Mouse (Mus musculus): ENCODE measurements around the gene Sectm1b. TPM values are rescaled to one million over a fixed set of nuclear protein-coding genes. Genes with fewer than 3 reads are reported as not detected.
"Not testable (repeated sequence)": the region's sequence is repeated elsewhere in the genome, so short reads cannot be mapped to it uniquely, and the experiment has no call there.

Sectm1b gene
- polyA plus RNA-seq, 1 experiment from 2014 or later: not detected

- Histone ChIP-seq H3K27me3 (ENCODE audit: control insufficient read depth, insufficient read depth, low read length) (no peaks in the 10 kb centered on the region), H3K36me3 (ENCODE audit: control insufficient read depth, insufficient read depth, low read length) (no peaks in the 10 kb centered on the region), H3K4me2 (ENCODE audit: low read depth, low read length) (no peak overlapping the region), H3K9me3 (ENCODE audit: control insufficient read depth, low read length) (no peaks in the 10 kb centered on the region), H3K4me1 (ENCODE audit: control insufficient read depth, insufficient read depth, low read length) (no peaks in the 10 kb centered on the region), H3K9ac (replicated peaks; ENCODE audit: low read depth, low read length) (no peak overlapping the region), H3K27ac (ENCODE audit: low read depth, low read length) (no peak overlapping the region), H3K4me3 (ENCODE audit: low read depth, low read length) (no peak overlapping the region)
- no peak for ATAC-seq (ENCODE audit: low read depth)
- 42% methylated on average over 1 of the region's 1 CpGs for WGBS
Observed at GRCm38 (mm10) chr11:121045286-121045685, 18.1 kb downstream of the Sectm1b start.

DNA sequence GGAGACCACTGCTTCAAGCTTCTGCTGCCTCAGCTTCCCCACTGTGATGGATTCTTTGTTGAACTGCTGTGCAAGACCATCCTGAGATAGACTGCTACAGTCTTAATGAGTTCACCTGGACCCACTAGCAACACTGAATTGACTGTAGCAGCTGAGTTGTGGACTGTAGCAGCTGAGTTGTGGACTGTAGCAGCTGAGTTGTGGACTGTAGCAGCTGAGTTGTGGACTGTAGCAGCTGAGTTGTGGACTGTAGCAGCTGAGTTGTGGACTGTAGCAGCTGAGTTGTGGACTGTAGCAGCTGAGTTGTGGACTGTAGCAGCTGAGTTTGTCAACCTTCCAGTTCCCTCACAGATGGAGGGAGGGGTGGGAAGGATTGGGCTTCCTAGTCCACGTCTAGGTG, 20.3 kb downstream of the Sectm1b start:
- H3K27ac ChIP-seq (ENCODE audit: low read depth, low read length); H3K4me2 ChIP-seq (ENCODE audit: low read depth, low read length); H3K36me3 ChIP-seq (ENCODE audit: control insufficient read depth, insufficient read depth, low read length); H3K4me1 ChIP-seq (ENCODE audit: control insufficient read depth, insufficient read depth, low read length); H3K4me3 ChIP-seq (ENCODE audit: low read depth, low read length); ATAC-seq (ENCODE audit: low read depth); H3K27me3 ChIP-seq (ENCODE audit: control insufficient read depth, insufficient read depth, low read length); H3K9me3 ChIP-seq (ENCODE audit: control insufficient read depth, low read length); H3K9ac ChIP-seq (replicated peaks; ENCODE audit: low read depth, low read length): not testable (repeated sequence)
- WGBS: 48% methylated on average over 1 of the region's 1 CpGs

DNA sequence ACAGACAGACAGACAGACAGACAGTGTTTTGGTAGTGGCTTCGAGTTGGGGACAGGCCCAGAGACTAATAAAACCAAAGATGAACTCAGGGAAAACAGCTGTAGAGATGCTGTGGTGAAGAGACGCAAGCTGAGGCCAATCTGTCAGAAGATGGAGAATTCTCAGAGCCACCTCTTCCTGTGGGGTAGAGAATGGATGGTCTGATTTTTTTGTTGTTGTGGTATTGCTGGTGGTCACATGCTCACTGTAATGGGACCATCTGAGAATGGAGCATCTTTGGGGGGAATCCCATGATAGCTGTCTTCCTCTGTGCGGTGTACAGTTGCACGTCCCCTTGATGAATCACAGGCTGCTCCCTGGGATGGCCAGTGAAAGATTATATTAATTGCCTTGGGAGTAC, 20.9 kb downstream of the Sectm1b start:
- H3K9ac ChIP-seq (replicated peaks; ENCODE audit: low read depth, low read length): no peak overlapping the region

GRCm38 (mm10) chr11:121041636-121042035, 21.7 kb downstream of the Sectm1b start:
- H3K4me3 ChIP-seq (ENCODE audit: low read depth, low read length): no peak overlapping the region
- H3K4me1 ChIP-seq (ENCODE audit: control insufficient read depth, insufficient read depth, low read length): no peaks in the 10 kb centered on the region
- H3K27me3 ChIP-seq (ENCODE audit: control insufficient read depth, insufficient read depth, low read length): no peaks in the 10 kb centered on the region
- H3K9me3 ChIP-seq (ENCODE audit: control insufficient read depth, low read length): no peaks in the 10 kb centered on the region
- H3K9ac ChIP-seq (replicated peaks; ENCODE audit: low read depth, low read length): no peak overlapping the region
- no peak for ATAC-seq (ENCODE audit: low read depth)
- H3K4me2 ChIP-seq (ENCODE audit: low read depth, low read length): no peak overlapping the region
- no peak overlapping the region for H3K27ac ChIP-seq (ENCODE audit: low read depth, low read length)
- WGBS: 67% methylated on average over 4 of the region's 4 CpGs
- H3K36me3 ChIP-seq (ENCODE audit: control insufficient read depth, insufficient read depth, low read length): no peaks in the 10 kb centered on the region

More for the DNA sequence above, 20.9 kb downstream of the Sectm1b start:
- H3K4me1 ChIP-seq (ENCODE audit: control insufficient read depth, insufficient read depth, low read length): no peaks in the 10 kb centered on the region
- no peak overlapping the region for H3K27ac ChIP-seq (ENCODE audit: low read depth, low read length)
- H3K9me3 ChIP-seq (ENCODE audit: control insufficient read depth, low read length): no peaks in the 10 kb centered on the region
- ATAC-seq (ENCODE audit: low read depth): no peak
- no peaks in the 10 kb centered on the region for H3K36me3 ChIP-seq (ENCODE audit: control insufficient read depth, insufficient read depth, low read length)
- H3K4me3 ChIP-seq (ENCODE audit: low read depth, low read length): no peak overlapping the region
- H3K4me2 ChIP-seq (ENCODE audit: low read depth, low read length): no peak overlapping the region
- H3K27me3 ChIP-seq (ENCODE audit: control insufficient read depth, insufficient read depth, low read length): no peaks in the 10 kb centered on the region
- 78% methylated on average over 4 of the region's 4 CpGs for WGBS

- H3K27ac ChIP-seq (ENCODE audit: low read depth, low read length): no peak overlapping the region
- no peaks in the 10 kb centered on the region for H3K27me3 ChIP-seq (ENCODE audit: control insufficient read depth, insufficient read depth, low read length)
- ATAC-seq (ENCODE audit: low read depth): no peak
- no peaks in the 10 kb centered on the region for H3K9me3 ChIP-seq (ENCODE audit: control insufficient read depth, low read length)
- no peaks in the 10 kb centered on the region for H3K36me3 ChIP-seq (ENCODE audit: control insufficient read depth, insufficient read depth, low read length)
- H3K4me3 ChIP-seq (ENCODE audit: low read depth, low read length): no peak overlapping the region
- WGBS: 5% methylated on average over 4 of the region's 4 CpGs
- H3K9ac ChIP-seq (replicated peaks; ENCODE audit: low read depth, low read length): no peak overlapping the region
- no peaks in the 10 kb centered on the region for H3K4me1 ChIP-seq (ENCODE audit: control insufficient read depth, insufficient read depth, low read length)
- H3K4me2 ChIP-seq (ENCODE audit: low read depth, low read length): no peak overlapping the region
Observed at GRCm38 (mm10) chr11:121041212-121041611, 22.2 kb downstream of the Sectm1b start.

DNA sequence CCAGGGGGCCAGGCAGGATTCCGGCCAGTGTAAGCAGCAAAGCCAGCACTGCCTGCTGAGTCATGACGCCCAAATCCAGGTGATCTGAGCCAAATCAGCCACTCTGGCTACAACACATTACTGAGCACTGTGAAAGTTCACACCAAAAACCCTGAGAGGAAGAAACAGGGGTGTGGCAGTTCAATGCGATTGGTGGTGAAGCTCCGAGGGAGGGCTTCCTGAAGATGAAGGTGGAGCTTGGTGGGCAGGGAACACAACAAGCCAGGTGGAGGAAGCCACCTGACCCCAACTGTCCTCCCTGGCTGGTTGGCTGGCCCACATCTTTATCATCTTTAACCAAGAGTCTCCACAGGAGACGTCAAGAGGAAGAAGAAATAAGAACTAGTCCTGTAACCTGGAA, 24.1 kb downstream of the Sectm1b start, which contains the start of gene Cd7:
TSS of gene Cd7 (minus strand) at position 117 of the 400 bp plus-strand sequence.
- Histone ChIP-seq H3K9me3 (ENCODE audit: control insufficient read depth, low read length) (no peaks in the 10 kb centered on the region), H3K27me3 (ENCODE audit: control insufficient read depth, insufficient read depth, low read length) (no peaks in the 10 kb centered on the region), H3K4me1 (ENCODE audit: control insufficient read depth, insufficient read depth, low read length) (no peaks in the 10 kb centered on the region), H3K9ac (replicated peaks; ENCODE audit: low read depth, low read length) (no peak within 1 kb of the TSS), H3K4me3 (ENCODE audit: low read depth, low read length) (no peak within 1 kb of the TSS), H3K36me3 (ENCODE audit: control insufficient read depth, insufficient read depth, low read length) (no peaks in the 10 kb centered on the region), H3K27ac (ENCODE audit: low read depth, low read length) (no peak within 1 kb of the TSS), H3K4me2 (ENCODE audit: low read depth, low read length) (no peak within 1 kb of the TSS)
- ATAC-seq (ENCODE audit: low read depth): no peak
- WGBS: 77% methylated on average over 5 of the region's 5 CpGs

- H3K9ac ChIP-seq (replicated peaks; ENCODE audit: low read depth, low read length): no peak overlapping the region
- no peaks in the 10 kb centered on the region for H3K36me3 ChIP-seq (ENCODE audit: control insufficient read depth, insufficient read depth, low read length)
- whole genome bisulfite sequencing: 94% methylated on average over 11 of the region's 11 CpGs
- ATAC-seq (ENCODE audit: low read depth): no peak
- no peak overlapping the region for H3K27ac ChIP-seq (ENCODE audit: low read depth, low read length)
- H3K9me3 ChIP-seq (ENCODE audit: control insufficient read depth, low read length): no peaks in the 10 kb centered on the region
- no peaks in the 10 kb centered on the region for H3K27me3 ChIP-seq (ENCODE audit: control insufficient read depth, insufficient read depth, low read length)
- no peak overlapping the region for H3K4me3 ChIP-seq (ENCODE audit: low read depth, low read length)
- no peak overlapping the region for H3K4me2 ChIP-seq (ENCODE audit: low read depth, low read length)
- H3K4me1 ChIP-seq (ENCODE audit: control insufficient read depth, insufficient read depth, low read length): no peaks in the 10 kb centered on the region
Observed at GRCm38 (mm10) chr11:121038366-121039240, 24.8 kb downstream of the Sectm1b start.

GRCm38 (mm10) chr11:121033118-121033517, 30.3 kb downstream of the Sectm1b start:
- no peak for ATAC-seq (ENCODE audit: low read depth)
- Histone ChIP-seq H3K9ac (replicated peaks; ENCODE audit: low read depth, low read length) (no peak overlapping the region), H3K4me1 (ENCODE audit: control insufficient read depth, insufficient read depth, low read length) (no peaks in the 10 kb centered on the region), H3K27ac (ENCODE audit: low read depth, low read length) (no peak overlapping the region), H3K4me3 (ENCODE audit: low read depth, low read length) (no peak overlapping the region), H3K4me2 (ENCODE audit: low read depth, low read length) (no peak overlapping the region), H3K27me3 (ENCODE audit: control insufficient read depth, insufficient read depth, low read length) (no peaks in the 10 kb centered on the region), H3K36me3 (ENCODE audit: control insufficient read depth, insufficient read depth, low read length) (no peaks in the 10 kb centered on the region), H3K9me3 (ENCODE audit: control insufficient read depth, low read length) (no peaks in the 10 kb centered on the region)
- 85% methylated on average over 5 of the region's 5 CpGs for WGBS

DNA sequence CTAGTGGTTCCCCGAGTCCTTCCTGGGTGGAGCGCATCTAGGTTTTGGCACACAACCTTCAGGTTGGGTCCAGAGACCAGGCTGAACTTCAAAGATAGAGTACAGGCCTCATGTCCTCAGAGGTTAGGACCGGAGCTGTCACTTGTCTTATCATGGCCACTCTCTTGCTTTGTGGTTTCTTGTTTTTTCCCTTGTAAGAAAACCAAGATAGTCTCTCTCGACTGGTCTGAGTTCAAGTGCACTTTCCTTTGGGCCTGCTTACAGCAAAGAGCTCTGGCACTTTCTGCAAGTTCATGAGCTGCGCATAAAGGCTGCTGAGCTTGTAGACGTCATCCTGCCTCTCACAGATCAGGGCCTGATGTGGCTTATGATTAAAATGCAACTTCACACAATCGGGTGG, 36.1 kb downstream of the Sectm1b start:
- no peak overlapping the region for H3K4me2 ChIP-seq (ENCODE audit: low read depth, low read length)
- no peak overlapping the region for H3K4me3 ChIP-seq (ENCODE audit: low read depth, low read length)
- H3K27me3 ChIP-seq (ENCODE audit: control insufficient read depth, insufficient read depth, low read length): no peaks in the 10 kb centered on the region
- 86% methylated on average over 7 of the region's 7 CpGs for WGBS
- no peaks in the 10 kb centered on the region for H3K36me3 ChIP-seq (ENCODE audit: control insufficient read depth, insufficient read depth, low read length)
- H3K27ac ChIP-seq (ENCODE audit: low read depth, low read length): no peak overlapping the region
- no peak overlapping the region for H3K9ac ChIP-seq (replicated peaks; ENCODE audit: low read depth, low read length)
- H3K9me3 ChIP-seq (ENCODE audit: control insufficient read depth, low read length): no peaks in the 10 kb centered on the region
- no peaks in the 10 kb centered on the region for H3K4me1 ChIP-seq (ENCODE audit: control insufficient read depth, insufficient read depth, low read length)
- no peak for ATAC-seq (ENCODE audit: low read depth)
